ENCODE assay signal across 1 mouse cellular context in genomic region chr11:97661648-97662133, GRCm38 (mm10).
TF ChIP-seq lines count a peak whose summit lies in the region.

No protein-coding gene starts in this region.

TF ChIP-seq in MEL, 35 proteins besides CTCF, POLR2A, EP300 and RAD21 (continued from another document):
- no peak; the same call in 1 of the 2 replicates for TF ChIP-seq SIN3A (IDR thresholded peaks at IDR 0.05; ENCODE audit: low read length)
